Mouse (Mus musculus) embryonic fibroblast, embryonic 13.5 days (primary cell): Measurements from ENCODE around the gene Acap3.

Source experiments
- CTCF ChIP-seq: IDR thresholded peaks from 2 replicates; pipeline ENCODE4 v1.5.1; 2011; ENCODE audit warnings: mild to moderate bottlenecking, control low read depth, low read length, moderate library complexity, borderline replicate concordance; ENCODE audit not compliant: insufficient read depth
- POLR2A ChIP-seq: IDR thresholded peaks from 2 replicates; pipeline ENCODE4 v1.6.1; 2011; ENCODE audit warnings: low read depth, mild to moderate bottlenecking, control low read depth, low read length, moderate library complexity

DNA sequence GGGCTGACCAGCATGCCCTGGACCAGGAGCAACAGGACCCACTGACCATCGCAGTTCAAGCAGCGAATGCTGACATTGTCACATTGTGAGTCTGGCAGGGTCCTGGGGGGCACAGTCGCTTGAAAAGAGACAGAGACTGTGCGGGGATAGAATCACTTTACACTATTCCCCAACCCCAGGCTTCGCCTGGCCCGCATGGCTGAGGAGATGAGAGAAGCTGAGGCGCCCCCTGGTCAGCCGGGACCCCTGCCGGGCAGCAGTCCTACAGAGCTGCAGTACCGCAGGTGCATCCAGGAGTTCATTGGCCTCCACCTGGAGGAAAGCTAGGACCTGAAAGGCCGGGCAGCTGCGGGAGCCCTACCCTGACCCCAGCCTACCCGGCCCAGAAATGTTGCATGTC is 14.0 kb downstream of the Acap3 start:
- TF ChIP-seq CTCF (no peak), POLR2A (no peak)
